Mouse (Mus musculus): ENCODE data around the gene Gm438. TPM values are rescaled to one million over a fixed set of nuclear protein-coding genes. Genes with fewer than 3 reads are reported as not detected.

The Gm438 gene
- total and polyA plus RNA-seq, 3 experiments: not detected

DNA sequence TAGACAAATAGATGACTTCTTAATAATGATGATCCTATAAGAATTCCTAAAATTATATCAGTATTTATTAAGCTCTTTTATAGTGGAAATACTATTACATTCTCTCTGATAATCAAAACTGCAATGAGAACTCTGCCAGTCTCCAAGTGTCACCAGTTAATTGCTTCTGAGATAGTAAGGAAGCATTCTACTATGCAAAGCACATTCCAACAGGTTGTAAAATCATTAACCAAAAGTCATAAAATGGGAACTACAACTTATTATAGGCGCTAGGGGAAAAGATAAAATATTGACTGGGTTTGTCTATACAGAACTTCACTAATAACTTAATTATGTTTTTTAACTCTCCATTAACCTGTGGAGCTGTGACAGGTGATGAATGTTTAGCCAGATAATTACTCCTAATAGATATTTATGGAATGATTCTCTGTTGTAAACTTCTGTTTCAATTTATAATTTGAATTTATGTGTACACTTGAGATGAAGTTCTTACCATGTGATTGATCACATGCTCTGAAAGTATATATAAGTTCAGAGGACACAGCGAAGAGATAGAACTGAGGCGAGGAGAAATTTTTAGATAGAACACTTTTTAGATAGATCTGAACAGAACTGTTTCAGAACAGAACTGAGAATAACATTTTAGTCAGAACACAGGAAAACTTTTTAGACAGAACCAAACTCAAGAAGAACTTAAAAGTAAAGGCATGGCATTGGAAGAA, 3.7 kb downstream of the Gm438 start:
- no peaks in the 10 kb centered on the region for H3K9me3 ChIP-seq (replicated peaks; ENCODE audit: low read length)
- H3K9ac ChIP-seq (ENCODE audit: insufficient read depth, low read depth): no peak overlapping the region
- H3K27me3 ChIP-seq (replicated peaks): peaks cover 64% of the 10 kb centered on the region
- in situ Hi-C loops (cut with MboI; ENCODE audit: low pct_ligation_motif_present, low pct_unique_long_range_greater_than_20kb, low sequenced_read_pairs): no loop called here
- no peak overlapping the region for H3K4me2 ChIP-seq (ENCODE audit: insufficient read depth, low read depth, poor library complexity, severe bottlenecking)
- H3K4me3 ChIP-seq (replicated peaks in 1 of 3; ENCODE audit: low read depth in 2 of 3, low read length in 2 of 3, poor library complexity in 1 of 3): no peak overlapping the region
- TF ChIP-seq JUN (IDR thresholded peaks at IDR 0.05; ENCODE audit: insufficient read depth, low read depth, low read length): no peak
- TF ChIP-seq USF1 (IDR thresholded peaks at IDR 0.05; ENCODE audit: low read depth, low read length): no peak
- no peak for TF ChIP-seq CTCF (conservative IDR thresholded peaks at IDR 0.05 in 1 of 2, IDR thresholded peaks at IDR 0.05 in 1 of 2; ENCODE audit: low read depth in 2 of 2, low read length in 2 of 2)
- no peaks in the 10 kb centered on the region for H3K36me3 ChIP-seq (replicated peaks in 1 of 2; ENCODE audit: control insufficient read depth in 1 of 2, insufficient read depth in 1 of 2, low read length in 1 of 2)
- no peak overlapping the region for H3K27ac ChIP-seq (ENCODE audit: insufficient read depth, low read depth)
- no peaks in the 10 kb centered on the region for H3K79me2 ChIP-seq (replicated peaks; ENCODE audit: control insufficient read depth, extremely low read depth, insufficient read depth, poor library complexity, severe bottlenecking)
- no peaks in the 10 kb centered on the region for H3K4me1 ChIP-seq (ENCODE audit: control insufficient read depth in 1 of 2, insufficient read depth in 2 of 2)
- dilution Hi-C loops (cut with MboI; ENCODE audit: extremely low pct_ligation_motif_present, extremely low pct_unique_long_range_greater_than_20kb, low sequenced_read_pairs): no loop called here
- DNase-seq (ENCODE audit: extremely low read depth): no peak

DNA sequence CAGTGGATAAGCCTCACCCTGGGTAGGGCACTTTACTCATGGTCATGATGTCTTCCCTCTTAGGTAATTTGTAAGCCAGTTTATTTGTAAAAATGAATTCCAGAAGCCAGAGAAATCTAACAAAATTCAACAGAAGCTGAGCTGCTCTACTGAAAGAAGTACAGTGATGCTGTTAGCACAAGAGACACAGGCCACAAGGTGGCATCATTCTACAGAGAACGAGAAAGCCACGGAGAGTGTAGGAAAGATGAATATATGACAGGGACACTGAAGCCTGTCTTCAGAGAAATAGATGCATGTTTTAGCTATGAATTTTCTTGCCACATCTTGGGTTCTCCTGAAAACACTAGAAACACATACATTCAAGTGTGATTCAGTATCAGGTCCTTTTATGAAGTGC, 20.7 kb downstream of the Gm438 start:
- Histone ChIP-seq H3K79me2 (replicated peaks; ENCODE audit: control insufficient read depth, extremely low read depth, insufficient read depth, poor library complexity, severe bottlenecking) (no peaks in the 10 kb centered on the region), H3K36me3 (replicated peaks in 1 of 2; ENCODE audit: control insufficient read depth in 1 of 2, insufficient read depth in 1 of 2, low read length in 1 of 2) (no peaks in the 10 kb centered on the region), H3K27me3 (replicated peaks) (peaks cover 35% of the 10 kb centered on the region), H3K9me3 (replicated peaks; ENCODE audit: low read length) (no peaks in the 10 kb centered on the region), H3K4me3 (replicated peaks in 1 of 3; ENCODE audit: low read depth in 2 of 3, low read length in 2 of 3, poor library complexity in 1 of 3) (no peak overlapping the region), H3K9ac (ENCODE audit: insufficient read depth, low read depth) (no peak overlapping the region), H3K27ac (ENCODE audit: insufficient read depth, low read depth) (no peak overlapping the region), H3K4me1 (ENCODE audit: control insufficient read depth in 1 of 2, insufficient read depth in 2 of 2) (no peaks in the 10 kb centered on the region), H3K4me2 (ENCODE audit: insufficient read depth, low read depth, poor library complexity, severe bottlenecking) (no peak overlapping the region)
- dilution Hi-C loops (cut with MboI; ENCODE audit: extremely low pct_ligation_motif_present, extremely low pct_unique_long_range_greater_than_20kb, low sequenced_read_pairs) (no loop called here), in situ Hi-C loops (cut with MboI; ENCODE audit: low pct_ligation_motif_present, low pct_unique_long_range_greater_than_20kb, low sequenced_read_pairs) (loop anchor here (25.0 kb wide), 1 partner anchor 397 kb away; no protein-coding TSS in a partner anchor)
- no peak for TF ChIP-seq BHLHE40 (IDR thresholded peaks at IDR 0.05; ENCODE audit: low read depth, low read length)
- TF ChIP-seq CTCF (conservative IDR thresholded peaks at IDR 0.05 in 1 of 2, IDR thresholded peaks at IDR 0.05 in 1 of 2; ENCODE audit: low read depth in 2 of 2, low read length in 2 of 2): peak; percentile 39 to 74
- TF ChIP-seq RAD21 (IDR thresholded peaks at IDR 0.05; ENCODE audit: low read depth, low read length): peak; percentile 81
- TF ChIP-seq SMC3 (IDR thresholded peaks at IDR 0.05; ENCODE audit: low read depth, low read length): peak; percentile 75
- no peak for TF ChIP-seq ZC3H11A (IDR thresholded peaks at IDR 0.05; ENCODE audit: low read depth, low read length)
- DNase-seq (ENCODE audit: extremely low read depth): peak; percentile 41

DNA sequence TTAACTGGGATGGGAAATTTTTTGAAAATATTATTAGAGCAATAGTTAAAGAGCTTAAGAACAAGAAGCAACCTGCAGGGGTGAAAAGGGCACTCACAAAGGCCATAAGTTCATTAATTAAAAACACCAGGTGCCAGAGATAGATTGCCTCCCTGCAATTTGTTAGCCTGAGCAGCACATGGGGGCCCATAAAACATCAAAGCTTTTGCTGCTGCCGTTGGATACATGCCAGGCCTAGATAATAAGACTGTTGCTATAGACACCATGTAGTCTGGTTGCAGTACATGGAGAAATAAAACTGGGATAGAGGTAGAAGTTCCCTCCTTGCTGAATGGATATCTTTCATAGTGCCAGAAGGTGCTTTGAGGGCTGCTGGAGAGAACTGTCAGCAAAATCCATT, 37.2 kb downstream of the Gm438 start:
- Histone ChIP-seq H3K9me3 (replicated peaks; ENCODE audit: low read length) (no peaks in the 10 kb centered on the region), H3K4me3 (replicated peaks in 1 of 3; ENCODE audit: low read depth in 2 of 3, low read length in 2 of 3, poor library complexity in 1 of 3) (no peak overlapping the region), H3K27ac (ENCODE audit: insufficient read depth, low read depth) (no peak overlapping the region), H3K79me2 (replicated peaks; ENCODE audit: control insufficient read depth, extremely low read depth, insufficient read depth, poor library complexity, severe bottlenecking) (no peaks in the 10 kb centered on the region), H3K4me1 (ENCODE audit: control insufficient read depth in 1 of 2, insufficient read depth in 2 of 2) (no peaks in the 10 kb centered on the region), H3K4me2 (ENCODE audit: insufficient read depth, low read depth, poor library complexity, severe bottlenecking) (no peak overlapping the region), H3K27me3 (replicated peaks) (peaks cover 40% of the 10 kb centered on the region), H3K36me3 (replicated peaks in 1 of 2; ENCODE audit: control insufficient read depth in 1 of 2, insufficient read depth in 1 of 2, low read length in 1 of 2) (no peaks in the 10 kb centered on the region), H3K9ac (ENCODE audit: insufficient read depth, low read depth) (no peak overlapping the region)
- dilution Hi-C loops (cut with MboI; ENCODE audit: extremely low pct_ligation_motif_present, extremely low pct_unique_long_range_greater_than_20kb, low sequenced_read_pairs): no loop called here
- in situ Hi-C loops (cut with MboI; ENCODE audit: low pct_ligation_motif_present, low pct_unique_long_range_greater_than_20kb, low sequenced_read_pairs): no loop called here
- no peak for TF ChIP-seq CHD1 (IDR thresholded peaks at IDR 0.05; ENCODE audit: low read depth, low read length)
- TF ChIP-seq E2F4 (IDR thresholded peaks at IDR 0.05; ENCODE audit: insufficient replicate concordance, low read depth, low read length): no peak
- no peak for TF ChIP-seq NRF1 (IDR thresholded peaks at IDR 0.05; ENCODE audit: low read depth, low read length)
- TF ChIP-seq KAT2A (IDR thresholded peaks at IDR 0.05; ENCODE audit: insufficient replicate concordance, low read length): no peak
- no peak for TF ChIP-seq EP300 (IDR thresholded peaks at IDR 0.05; ENCODE audit: low read length)
- TF ChIP-seq MAFK (IDR thresholded peaks at IDR 0.05; ENCODE audit: insufficient replicate concordance, low read length): no peak
- TF ChIP-seq USF1 (IDR thresholded peaks at IDR 0.05; ENCODE audit: low read depth, low read length): no peak
- TF ChIP-seq JUN (IDR thresholded peaks at IDR 0.05; ENCODE audit: insufficient read depth, low read depth, low read length): no peak
- no peak for TF ChIP-seq TCF12 (IDR thresholded peaks at IDR 0.05; ENCODE audit: low read depth, low read length)
- no peak for TF ChIP-seq ZC3H11A (IDR thresholded peaks at IDR 0.05; ENCODE audit: low read depth, low read length)
- no peak for TF ChIP-seq HCFC1 (IDR thresholded peaks at IDR 0.05; ENCODE audit: low read depth, low read length)
- no peak for TF ChIP-seq UBTF (IDR thresholded peaks at IDR 0.05; ENCODE audit: low read depth, low read length)
- no peak for TF ChIP-seq RAD21 (IDR thresholded peaks at IDR 0.05; ENCODE audit: low read depth, low read length)
- TF ChIP-seq CHD2 (IDR thresholded peaks at IDR 0.05; ENCODE audit: low read length): no peak
- TF ChIP-seq ZNF384 (IDR thresholded peaks at IDR 0.05; ENCODE audit: low read depth, low read length): no peak
- no peak for TF ChIP-seq BHLHE40 (IDR thresholded peaks at IDR 0.05; ENCODE audit: low read depth, low read length)
- TF ChIP-seq POLR2AphosphoS2 (IDR thresholded peaks at IDR 0.05; ENCODE audit: low read depth, low read length): no peak
- no peak for DNase-seq (ENCODE audit: extremely low read depth)

Data from CH12.LX (cell line).